In the genomic region with DNA sequence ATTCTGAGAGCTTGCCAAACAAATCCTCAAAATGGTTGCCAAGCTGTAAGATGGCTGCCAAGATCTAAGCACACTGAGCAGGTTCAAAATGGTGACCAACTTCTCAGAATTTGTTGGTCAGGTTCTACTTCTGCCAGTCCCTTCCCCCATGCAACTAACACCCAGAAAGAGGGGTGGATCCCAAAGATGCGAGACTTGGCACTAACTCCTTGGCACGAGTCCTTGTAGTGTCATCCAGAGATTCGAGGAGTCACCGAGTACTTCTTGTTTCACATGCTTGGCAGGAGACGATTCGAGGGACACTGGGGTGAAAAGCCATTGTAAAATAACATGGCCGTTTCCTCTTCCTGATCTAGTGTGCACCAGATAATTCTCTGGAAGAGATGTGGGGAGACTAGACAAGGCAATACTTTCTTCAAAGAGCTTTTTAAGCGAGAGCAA, we compare ENCODE assay signal across 8 mouse cellular contexts.
A peak's percentile ranks its signal among the peaks of the same experiment; 100 is the strongest.
DNase-seq lines count a peak whose midpoint lies in the region; ATAC-seq and TF ChIP-seq lines count a peak whose summit lies in the region.

No protein-coding gene starts in this region.

- peak in 1 of 2 experiments; percentile 63; a peak in 3 of 4 replicates for TF ChIP-seq EP300 in MEL (IDR thresholded peaks at IDR 0.05; ENCODE audit: low read depth in 1 of 2, low read length in 2 of 2)

- no peak for TF ChIP-seq POLR2A in MEL (IDR thresholded peaks at IDR 0.05; ENCODE audit: control insufficient read depth in 1 of 2, insufficient read depth in 1 of 2, low read depth in 1 of 2, low read length in 2 of 2, poor library complexity in 1 of 2)

- no peaks in the 10 kb centered on the region for H3K9me3 ChIP-seq in hindbrain, embryonic 15.5 days
- H3K9me3 ChIP-seq in hindbrain, embryonic 12.5 days (replicated peaks): no peaks in the 10 kb centered on the region
- H3K9me3 ChIP-seq in MEL (replicated peaks; ENCODE audit: insufficient read depth, low read length): no peaks in the 10 kb centered on the region
- no peaks in the 10 kb centered on the region for H3K9me3 ChIP-seq in heart, embryonic 14.5 days (ENCODE audit: control insufficient read depth, low read length)
- no peaks in the 10 kb centered on the region for H3K9me3 ChIP-seq in liver, embryonic 16.5 days (replicated peaks; ENCODE audit: control insufficient read depth, low read length)

- no peak for TF ChIP-seq CTCF in MEL (IDR thresholded peaks at IDR 0.05 in 2 of 3, conservative IDR thresholded peaks at IDR 0.05 in 1 of 3; ENCODE audit: control insufficient read depth in 1 of 3, insufficient read depth in 1 of 3, low read depth in 2 of 3, low read length in 3 of 3, poor library complexity in 1 of 3, severe bottlenecking in 1 of 3)

- no peaks in the 10 kb centered on the region for H3K27me3 ChIP-seq in hindbrain, embryonic 15.5 days
- H3K27me3 ChIP-seq in hindbrain, embryonic 12.5 days: no peaks in the 10 kb centered on the region
- H3K27me3 ChIP-seq in MEL (ENCODE audit: control insufficient read depth in 1 of 2, insufficient read depth in 2 of 2, low read length in 2 of 2): no peaks in the 10 kb centered on the region
- no peaks in the 10 kb centered on the region for H3K27me3 ChIP-seq in heart, embryonic 14.5 days (ENCODE audit: control insufficient read depth, insufficient read depth, low read length)
- H3K27me3 ChIP-seq in liver, embryonic 16.5 days (ENCODE audit: control insufficient read depth, insufficient read depth, low read depth, low read length): no peaks in the 10 kb centered on the region

- H3K36me3 ChIP-seq in hindbrain, embryonic 15.5 days: no peaks in the 10 kb centered on the region
- no peaks in the 10 kb centered on the region for H3K36me3 ChIP-seq in hindbrain, embryonic 12.5 days
- H3K36me3 ChIP-seq in MEL (ENCODE audit: control insufficient read depth in 1 of 2, insufficient read depth in 2 of 2, low read length in 2 of 2): peaks cover 0 to 70% of the 10 kb centered on the region in 2 experiments; a peak in 2 of 4 replicates
- no peaks in the 10 kb centered on the region for H3K36me3 ChIP-seq in heart, embryonic 14.5 days (ENCODE audit: control insufficient read depth, insufficient read depth, low read length)
- no peaks in the 10 kb centered on the region for H3K36me3 ChIP-seq in liver, embryonic 16.5 days (ENCODE audit: control insufficient read depth, insufficient read depth)

- no peak overlapping the region for H3K9ac ChIP-seq in hindbrain, embryonic 15.5 days
- H3K9ac ChIP-seq in hindbrain, embryonic 12.5 days: no peak overlapping the region
- H3K9ac ChIP-seq in MEL (ENCODE audit: control insufficient read depth, low read depth, low read length, poor library complexity, severe bottlenecking): peak overlapping the region; percentile 61
- no peak overlapping the region for H3K9ac ChIP-seq in heart, embryonic 14.5 days (ENCODE audit: low read length)
- no peak overlapping the region for H3K9ac ChIP-seq in liver, embryonic 16.5 days (ENCODE audit: low read depth, low read length)

- H3K4me3 ChIP-seq in hindbrain, embryonic 15.5 days: no peak overlapping the region
- no peak overlapping the region for H3K4me3 ChIP-seq in hindbrain, embryonic 12.5 days
- H3K4me3 ChIP-seq in MEL (ENCODE audit: control insufficient read depth in 1 of 2, insufficient read depth in 1 of 2, low read depth in 2 of 2, low read length in 2 of 2): peak overlapping the region; percentile 30 to 36; a peak in 3 of 4 replicates
- H3K4me3 ChIP-seq in heart, embryonic 14.5 days (ENCODE audit: control insufficient read depth in 1 of 2, insufficient read depth in 1 of 2, low read depth in 1 of 2, low read length in 2 of 2): no peak overlapping the region
- no peak overlapping the region for H3K4me3 ChIP-seq in liver, embryonic 16.5 days (ENCODE audit: low read depth, low read length)

- H3K4me2 ChIP-seq in hindbrain, embryonic 15.5 days: 0 out of 2 replicates have a peak overlapping the region, but pooled peaks have one; percentile 14
- no peak overlapping the region for H3K4me2 ChIP-seq in hindbrain, embryonic 12.5 days (replicated peaks)
- H3K4me2 ChIP-seq in heart, embryonic 14.5 days (ENCODE audit: low read length): 0 out of 2 replicates have a peak overlapping the region, but pooled peaks have one; percentile 7
- no peak overlapping the region for H3K4me2 ChIP-seq in liver, embryonic 16.5 days (ENCODE audit: low read depth, low read length)

- peak; percentile 51; the same call in 1 of the 2 replicates for ATAC-seq in hindbrain, embryonic 15.5 days (ENCODE audit: low FRiP score, low read depth)
- no peak for ATAC-seq in hindbrain, embryonic 12.5 days (ENCODE audit: low FRiP score)
- ATAC-seq in heart, embryonic 14.5 days (ENCODE audit: insufficient number of reproducible peaks, insufficient read depth, low FRiP score, low read depth): no peak
- no peak for ATAC-seq in liver, embryonic 16.5 days (ENCODE audit: low read depth)

- 55% methylated on average over 8 of the region's 8 CpGs for WGBS in hindbrain, embryonic 15.5 days
- WGBS in hindbrain, embryonic 12.5 days: 78% methylated on average over 8 of the region's 8 CpGs
- 62% methylated on average over 8 of the region's 8 CpGs for WGBS in heart, embryonic 14.5 days
- WGBS in liver, embryonic 16.5 days (ENCODE audit: insufficient replicate concordance): 57% methylated on average over 8 of the region's 8 CpGs

- DNase-seq in MEL (ENCODE audit: low read depth, low spot score): peak; percentile 90
- DNase-seq in cerebellum, postnatal 14 days: peak; percentile 81 to 88
- peak; percentile 46 to 80 for DNase-seq in urinary bladder, postnatal 36 days (ENCODE audit: low spot score in 2 of 2)
- DNase-seq in left cerebral cortex, adult 18-20 months (ENCODE audit: low spot score in 2 of 2): no peak

- TF ChIP-seq RAD21 in MEL (IDR thresholded peaks at IDR 0.05; ENCODE audit: low read depth, low read length): no peak

- peak overlapping the region; percentile 60 for H3K27ac ChIP-seq in hindbrain, embryonic 15.5 days (replicated peaks)
- no peak overlapping the region for H3K27ac ChIP-seq in hindbrain, embryonic 12.5 days
- H3K27ac ChIP-seq in MEL (ENCODE audit: control insufficient read depth, low read depth, low read length): peak overlapping the region; percentile 95
- peak overlapping the region; percentile 25 to 52; a peak in 3 of 4 replicates for H3K27ac ChIP-seq in heart, embryonic 14.5 days (replicated peaks in 1 of 2; ENCODE audit: control insufficient read depth in 1 of 2, insufficient read depth in 1 of 2, low read depth in 2 of 2, low read length in 2 of 2)
- peak overlapping the region; percentile 44; the same call in 1 of the 2 replicates for H3K27ac ChIP-seq in liver, embryonic 16.5 days (ENCODE audit: low read length)

- H3K4me1 ChIP-seq in hindbrain, embryonic 15.5 days (replicated peaks): peaks cover 52% of the 10 kb centered on the region
- peaks cover 28% of the 10 kb centered on the region for H3K4me1 ChIP-seq in hindbrain, embryonic 12.5 days
- H3K4me1 ChIP-seq in MEL (ENCODE audit: control insufficient read depth in 1 of 2, insufficient read depth in 2 of 2, low read length in 2 of 2): peaks cover 42 to 44% of the 10 kb centered on the region in 2 experiments
- H3K4me1 ChIP-seq in heart, embryonic 14.5 days (ENCODE audit: control insufficient read depth in 2 of 2, insufficient read depth in 2 of 2, low read length in 2 of 2): peaks cover 14 to 50% of the 10 kb centered on the region in 2 experiments
- H3K4me1 ChIP-seq in liver, embryonic 16.5 days (ENCODE audit: control insufficient read depth, low read depth, low read length): no peaks in the 10 kb centered on the region; the same call in none of the 2 replicates

- peaks cover 38% of the 10 kb centered on the region for H3K79me2 ChIP-seq in MEL (ENCODE audit: control insufficient read depth, insufficient read depth, low read length, poor library complexity)

TF ChIP-seq in MEL, 35 proteins besides CTCF, POLR2A, EP300 and RAD21:
- TF ChIP-seq RCOR1 (IDR thresholded peaks at IDR 0.05; ENCODE audit: low read depth, low read length) (peak; percentile 72), CHD2 (IDR thresholded peaks at IDR 0.05; ENCODE audit: low read length) (no peak; the same call in 1 of the 2 replicates), BHLHE40 (IDR thresholded peaks at IDR 0.05; ENCODE audit: borderline replicate concordance, low read depth, low read length) (peak; percentile 77), MAX (IDR thresholded peaks at IDR 0.05; ENCODE audit: low read length) (peak; percentile 75), TCF12 (IDR thresholded peaks at IDR 0.05; ENCODE audit: low read depth, low read length) (peak; percentile 45; the same call in 1 of the 2 replicates), TAL1 (IDR thresholded peaks at IDR 0.05; ENCODE audit: low read length) (peak; percentile 17; the same call in 1 of the 2 replicates), USF1 (IDR thresholded peaks at IDR 0.05; ENCODE audit: low read depth, low read length) (no peak), NRF1 (IDR thresholded peaks at IDR 0.05; ENCODE audit: insufficient read depth, low read depth, low read length, poor library complexity, severe bottlenecking) (no peak; the same call in 1 of the 2 replicates), MYC (IDR thresholded peaks at IDR 0.05; ENCODE audit: low read depth, low read length) (no peak), MYB (IDR thresholded peaks at IDR 0.05; ENCODE audit: low read depth, low read length) (no peak), E2F4 (IDR thresholded peaks at IDR 0.05; ENCODE audit: borderline replicate concordance, low read depth, low read length) (0 out of 2 replicates have a peak, but pooled peaks have one; percentile 24), ETS1 (IDR thresholded peaks at IDR 0.05; ENCODE audit: low read depth, low read length) (peak; percentile 84), MXI1 (IDR thresholded peaks at IDR 0.05; ENCODE audit: low read depth, low read length) (peak; percentile 62; the same call in 1 of the 2 replicates), ZC3H11A (IDR thresholded peaks at IDR 0.05; ENCODE audit: low read depth, low read length) (peak; percentile 76)

Comparison
In these comparisons a context has a peak if more than half of its experiments do, and no peak if none do; other contexts are left out.
1. H3K4me2 ChIP-seq: peak in hindbrain, embryonic 15.5 days (single experiment) and heart, embryonic 14.5 days (single experiment); none in hindbrain, embryonic 12.5 days (single experiment) and liver, embryonic 16.5 days (single experiment).
2. H3K4me3 ChIP-seq: peak in MEL (2 of 2); none in hindbrain, embryonic 15.5 days (single experiment), hindbrain, embryonic 12.5 days (single experiment), heart, embryonic 14.5 days (0 of 2) and liver, embryonic 16.5 days (single experiment).
3. DNase-seq: peak in MEL (single experiment), cerebellum, postnatal 14 days (2 of 2) and urinary bladder, postnatal 36 days (2 of 2); none in left cerebral cortex, adult 18-20 months (0 of 2).